Mouse (Mus musculus) left cerebral cortex, adult 9 months (tissue): ENCODE measurements at regions not wholly inside any gene's neighbourhood (a gene's known extent, or its start where the extent isn't known, plus 50 kb on each side); places are given as distances from the start of the nearest gene placed in this dataset.
"Not testable (repeated sequence)": the region's sequence is repeated elsewhere in the genome, so short reads cannot be mapped to it uniquely, and the experiment has no call there.

Experiments
- DNase-seq, 2 experiments: peaks; one replicate each; pipeline ENCODE4 v3.0.0; 2022; ENCODE audit warnings: low spot score in 2 of 2

GRCm38 (mm10) chr8:113916649-113917048 is 68.1 kb upstream of the Adamts18 start:
- DNase-seq: no peak

GRCm38 (mm10) chr8:113917197-113917596 is 68.7 kb upstream of the Adamts18 start:
- no peak for DNase-seq

GRCm38 (mm10) chr8:113920306-113920705 is 71.8 kb upstream of the Adamts18 start:
- peak in 1 of 2 experiments; percentile 17 for DNase-seq

- DNase-seq: peak in 1 of 2 experiments; percentile 14
These were observed 74.8 kb upstream of the Adamts18 start for GRCm38 (mm10) chr8:113923381-113923780.

- DNase-seq: no peak
These were observed 105.2 kb upstream of the Adamts18 start for GRCm38 (mm10) chr8:113953721-113954120.

GRCm38 (mm10) chr8:113956439-113957043 is 108.0 kb upstream of the Adamts18 start:
- no peak for DNase-seq

GRCm38 (mm10) chr8:113957821-113958220 is 109.3 kb upstream of the Adamts18 start:
- no peak for DNase-seq

- no peak for DNase-seq
These were observed 127.3 kb upstream of the Adamts18 start for GRCm38 (mm10) chr8:113975810-113976209.

GRCm38 (mm10) chr8:113976626-113977025 is 128.1 kb upstream of the Adamts18 start:
- DNase-seq: no peak

- no peak for DNase-seq
These were observed 128.5 kb upstream of the Adamts18 start for GRCm38 (mm10) chr8:113977072-113977471.

GRCm38 (mm10) chr8:113978946-113979345 is 130.4 kb upstream of the Adamts18 start:
- no peak for DNase-seq

GRCm38 (mm10) chr8:113979837-113980236 is 131.3 kb upstream of the Adamts18 start:
- no peak for DNase-seq

GRCm38 (mm10) chr8:113981339-113981738 is 132.8 kb upstream of the Adamts18 start:
- no peak for DNase-seq

GRCm38 (mm10) chr8:113984845-113985244 is 136.3 kb upstream of the Adamts18 start:
- DNase-seq: peak in 1 of 2 experiments; percentile 28

- no peak for DNase-seq
These were observed 136.9 kb upstream of the Adamts18 start for GRCm38 (mm10) chr8:113985471-113985870.

GRCm38 (mm10) chr8:113985948-113986347 is 137.4 kb upstream of the Adamts18 start:
- no peak for DNase-seq

- DNase-seq: no peak
These were observed 142.2 kb upstream of the Adamts18 start for GRCm38 (mm10) chr8:113990718-113991117.

- DNase-seq: no peak
These were observed 134.5 kb upstream of the Nudt7 start for GRCm38 (mm10) chr8:113998881-113999280.

GRCm38 (mm10) chr8:114001674-114002073 is 131.7 kb upstream of the Nudt7 start:
- no peak for DNase-seq

GRCm38 (mm10) chr8:114004436-114004835 is 128.9 kb upstream of the Nudt7 start:
- no peak for DNase-seq

- no peak for DNase-seq
These were observed 126.8 kb upstream of the Nudt7 start for GRCm38 (mm10) chr8:114006587-114006986.

- peak; percentile 58 to 59 for DNase-seq
These were observed 126.3 kb upstream of the Nudt7 start for GRCm38 (mm10) chr8:114007103-114007502.

GRCm38 (mm10) chr8:114018364-114018763 is 115.0 kb upstream of the Nudt7 start:
- DNase-seq: no peak

- DNase-seq: not testable (repeated sequence)
These were observed 103.2 kb upstream of the Nudt7 start for GRCm38 (mm10) chr8:114030141-114030540.
